Mouse (Mus musculus) spleen, adult 10 weeks (tissue): ENCODE results near the gene Dmbt1. TPM values are rescaled to one million over a fixed set of nuclear protein-coding genes. Genes with fewer than 3 reads are reported as not detected.

Source experiments
- polyA plus RNA-seq: library from polyadenylated mRNA; stranded (reverse); fragments of 350-450 nt; fragmentation: Illumina TruSeq; extraction: RNeasy Lipid Tissue Mini Kit (QIAGEN cat#74804); gene quantifications from one replicate; pipeline ENCODE4 v1.2.3, GENCODE M21; 2015; ENCODE audit warnings: low replicate concordance; ENCODE audit not compliant: insufficient read depth

Dmbt1 gene
- polyA plus RNA-seq: 1.0 TPM

GRCm38 (mm10) chr7:131031755-131032154 lies at the start of gene Dmbt1:
Gene Dmbt1, plus strand, starts transcription at chr7:131032053.

GRCm38 (mm10) chr7:131146214-131146613 lies 114.4 kb downstream of the Dmbt1 start, which contains the start of gene 4933402N03Rik:
Gene 4933402N03Rik, minus strand, starts transcription at chr7:131146314.

Other genes with a start within 250 kb of the Dmbt1 start
- 105 TPM for gene Plekha1, start 166.3 kb upstream of the Dmbt1 start, polyA plus RNA-seq
- gene Htra1, start 95.9 kb upstream of the Dmbt1 start, polyA plus RNA-seq: 68.5 TPM
- gene 4933402N03Rik, start 114.3 kb downstream of the Dmbt1 start, polyA plus RNA-seq: not detected
- not detected for gene 5430419D17Rik, start 142.3 kb downstream of the Dmbt1 start, polyA plus RNA-seq